Mouse (Mus musculus) liver, embryonic 16.5 days (tissue): Measurements from ENCODE around the gene 4932414N04Rik. TPM values are rescaled to one million over a fixed set of nuclear protein-coding genes. Genes with fewer than 3 reads are reported as not detected.
A peak's percentile ranks its signal among the peaks of the same experiment; 100 is the strongest.
"Not testable (repeated sequence)": the region's sequence is repeated elsewhere in the genome, so short reads cannot be mapped to it uniquely, and the experiment has no call there.

ENCODE experiments used
- ATAC-seq: fragments of 200-750 bp; cut with Nextera tagmentation; 2 replicates; pipeline ENCODE4 v1.8.0; 2017; ENCODE audit warnings: low read depth, mild to moderate bottlenecking, moderate number of reproducible peaks, moderate library complexity
- H3K27ac ChIP-seq: fragments of 300-500 bp; sonication (generic); 2 replicates; pipeline ENCODE4 v1.5.1; 2014; ENCODE audit warnings: mild to moderate bottlenecking, low read length
- H3K27me3 ChIP-seq: fragments of 300-500 bp; sonication (generic); 2 replicates; pipeline ENCODE4 v1.6.1; 2014; ENCODE audit warnings: low read depth, low read length, mixed read lengths; ENCODE audit not compliant: control insufficient read depth, insufficient read depth
- H3K36me3 ChIP-seq: fragments of 300-500 bp; sonication (generic); 2 replicates; pipeline ENCODE4 v1.6.1; 2014; ENCODE audit warnings: mild to moderate bottlenecking; ENCODE audit not compliant: control insufficient read depth, insufficient read depth
- H3K4me1 ChIP-seq: fragments of 300-500 bp; sonication (generic); 2 replicates; pipeline ENCODE4 v1.6.1; 2014; ENCODE audit warnings: low read depth, low read length, mixed read lengths; ENCODE audit not compliant: control insufficient read depth
- H3K4me2 ChIP-seq: fragments of 300-500 bp; sonication (generic); 2 replicates; pipeline ENCODE4 v1.6.1; 2014; ENCODE audit warnings: low read depth, low read length, mixed read lengths
- H3K4me3 ChIP-seq: fragments of 300-500 bp; sonication (generic); 2 replicates; pipeline ENCODE4 v1.5.1; 2014; ENCODE audit warnings: low read depth, mild to moderate bottlenecking, low read length
- H3K9ac ChIP-seq: fragments of 300-500 bp; sonication (generic); 2 replicates; pipeline ENCODE4 v1.6.1; 2014; ENCODE audit warnings: low read depth, low read length
- H3K9me3 ChIP-seq: fragments of 300-500 bp; sonication (generic); replicated peaks from 2 replicates; pipeline ENCODE4 v1.6.1; 2016; ENCODE audit warnings: low read length; ENCODE audit not compliant: control insufficient read depth
- WGBS: fragments of 180-500 bp; shearing (Covaris S2); extraction: QIAGEN DNeasy Blood & Tissue Kit; methylation state at CpG from one replicate; pipeline ENCODE4 v1.1.7; 2014; ENCODE audit not compliant: insufficient replicate concordance; 5-methylcytosine and 5-hydroxymethylcytosine counted together
- polyA plus RNA-seq: library from polyadenylated mRNA; unstranded; fragments of >200 nt; fragmentation: Nextera tagmentation; extraction: Ambion mirVana; gene quantifications from 2 replicates; pipeline ENCODE4 v1.2.1, GENCODE M21; 2015

4932414N04Rik gene
- polyA plus RNA-seq, 1 experiment from 2014 or later: not detected

GRCm38 (mm10) chr2:68782268-68783132 is 126.2 kb downstream of the 4932414N04Rik start:
- H3K4me1 ChIP-seq: no peaks in the 10 kb centered on the region
- no peak overlapping the region for H3K9ac ChIP-seq
- H3K36me3 ChIP-seq: no peaks in the 10 kb centered on the region
- H3K4me2 ChIP-seq: peak overlapping the region; percentile 26
- no peaks in the 10 kb centered on the region for H3K9me3 ChIP-seq
- H3K27ac ChIP-seq: no peak overlapping the region
- peak; percentile 35 for ATAC-seq
- H3K27me3 ChIP-seq: no peaks in the 10 kb centered on the region
- 16% methylated on average over 16 of the region's 16 CpGs for WGBS
- H3K4me3 ChIP-seq: peak overlapping the region; percentile 23

GRCm38 (mm10) chr2:68783664-68784063 is 127.4 kb downstream of the 4932414N04Rik start:
- not testable (repeated sequence) for H3K9ac ChIP-seq, H3K4me1 ChIP-seq, ATAC-seq, H3K27me3 ChIP-seq, H3K36me3 ChIP-seq, H3K27ac ChIP-seq, H3K4me3 ChIP-seq, H3K4me2 ChIP-seq, H3K9me3 ChIP-seq
- WGBS: 74% methylated on average over 8 of the region's 8 CpGs

DNA sequence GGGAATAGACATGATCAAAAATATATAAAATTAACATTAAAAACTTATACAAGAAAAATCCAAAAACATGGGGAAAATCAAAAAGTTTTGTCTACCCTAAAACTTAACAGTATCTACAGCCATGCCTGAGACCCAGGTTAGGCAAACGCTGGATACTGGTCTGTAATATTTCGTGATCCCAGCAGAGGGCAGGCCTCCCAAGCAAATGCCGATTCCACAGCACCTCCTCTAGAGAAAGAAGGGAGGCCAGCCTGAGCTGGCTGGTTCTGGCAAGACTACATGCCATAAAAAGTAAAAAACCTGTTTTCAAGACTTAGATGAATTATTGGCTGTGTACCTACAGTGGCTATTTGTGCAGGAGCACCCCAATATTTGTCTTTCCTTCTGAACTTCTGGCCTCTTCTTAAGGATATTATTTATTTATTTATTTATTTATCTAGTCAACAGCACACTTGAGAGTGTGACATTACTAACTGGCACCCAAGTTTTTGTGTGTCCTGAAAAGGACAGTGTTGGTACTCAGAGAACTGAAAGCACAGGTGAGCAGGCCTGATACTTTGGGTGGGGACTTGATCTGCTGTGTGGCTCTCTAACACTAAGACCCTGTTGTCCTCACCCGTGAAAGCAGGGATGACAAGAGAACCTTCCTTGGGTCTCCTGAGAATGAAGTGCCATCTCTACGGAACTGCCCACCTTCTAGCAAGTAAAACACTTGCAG is 128.6 kb downstream of the 4932414N04Rik start:
- 25% methylated on average over 5 of the region's 5 CpGs for WGBS
- 0 out of 2 replicates have a peak, but pooled peaks have one; percentile 47 for ATAC-seq
- H3K4me3 ChIP-seq: no peak overlapping the region
- no peak overlapping the region for H3K27ac ChIP-seq
- no peaks in the 10 kb centered on the region for H3K36me3 ChIP-seq
- no peaks in the 10 kb centered on the region for H3K27me3 ChIP-seq
- H3K4me1 ChIP-seq: no peaks in the 10 kb centered on the region
- H3K4me2 ChIP-seq: no peak overlapping the region
- no peak overlapping the region for H3K9ac ChIP-seq
- H3K9me3 ChIP-seq: no peaks in the 10 kb centered on the region

DNA sequence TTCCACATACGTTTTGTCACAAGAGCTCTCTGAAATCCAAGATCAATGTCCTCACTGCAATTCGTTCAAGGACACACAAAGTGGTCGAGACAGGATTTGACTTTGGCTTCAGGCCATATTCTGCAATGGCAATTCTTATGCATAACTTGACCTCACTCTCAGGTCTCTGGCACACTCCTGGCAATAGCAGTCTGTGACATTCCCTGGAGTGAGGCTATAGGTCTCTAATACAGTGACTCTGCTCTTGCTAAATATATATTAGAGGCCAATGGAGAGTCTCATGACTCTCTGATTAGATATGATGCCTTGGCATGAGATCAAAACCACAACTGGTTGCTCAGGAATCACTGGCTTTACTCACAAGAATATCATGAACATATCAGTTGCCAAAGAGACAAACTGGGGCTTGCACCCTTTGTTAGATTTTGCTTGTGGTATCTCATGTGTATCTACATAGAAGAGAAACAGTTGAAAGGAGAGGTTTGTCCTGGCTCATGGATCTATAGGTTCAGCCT is 130.9 kb downstream of the 4932414N04Rik start:
- no peak overlapping the region for H3K27ac ChIP-seq
- H3K4me1 ChIP-seq: no peaks in the 10 kb centered on the region
- H3K36me3 ChIP-seq: no peaks in the 10 kb centered on the region
- no peak for ATAC-seq
- H3K4me2 ChIP-seq: no peak overlapping the region
- H3K9me3 ChIP-seq: no peaks in the 10 kb centered on the region
- H3K4me3 ChIP-seq: no peak overlapping the region
- no peaks in the 10 kb centered on the region for H3K27me3 ChIP-seq
- H3K9ac ChIP-seq: no peak overlapping the region
- 49% methylated on average over 3 of the region's 3 CpGs for WGBS

- no peak overlapping the region for H3K4me2 ChIP-seq
- no peak overlapping the region for H3K4me3 ChIP-seq
- 19% methylated on average over 5 of the region's 5 CpGs for WGBS
- no peaks in the 10 kb centered on the region for H3K27me3 ChIP-seq
- no peak overlapping the region for H3K9ac ChIP-seq
- no peaks in the 10 kb centered on the region for H3K9me3 ChIP-seq
- no peak for ATAC-seq
- H3K27ac ChIP-seq: no peak overlapping the region
- H3K36me3 ChIP-seq: no peaks in the 10 kb centered on the region
- no peaks in the 10 kb centered on the region; the same call in 1 of the 2 replicates for H3K4me1 ChIP-seq
These were observed 136.0 kb downstream of the 4932414N04Rik start for GRCm38 (mm10) chr2:68792296-68792695.

- H3K4me2 ChIP-seq: no peak overlapping the region
- no peaks in the 10 kb centered on the region; the same call in 1 of the 2 replicates for H3K4me1 ChIP-seq
- 21% methylated on average over 1 of the region's 1 CpGs for WGBS
- no peak overlapping the region for H3K9ac ChIP-seq
- H3K4me3 ChIP-seq: no peak overlapping the region
- no peaks in the 10 kb centered on the region for H3K9me3 ChIP-seq
- no peaks in the 10 kb centered on the region for H3K27me3 ChIP-seq
- no peak for ATAC-seq
- no peak overlapping the region for H3K27ac ChIP-seq
- no peaks in the 10 kb centered on the region for H3K36me3 ChIP-seq
These were observed 137.2 kb downstream of the 4932414N04Rik start for GRCm38 (mm10) chr2:68793472-68793871.

DNA sequence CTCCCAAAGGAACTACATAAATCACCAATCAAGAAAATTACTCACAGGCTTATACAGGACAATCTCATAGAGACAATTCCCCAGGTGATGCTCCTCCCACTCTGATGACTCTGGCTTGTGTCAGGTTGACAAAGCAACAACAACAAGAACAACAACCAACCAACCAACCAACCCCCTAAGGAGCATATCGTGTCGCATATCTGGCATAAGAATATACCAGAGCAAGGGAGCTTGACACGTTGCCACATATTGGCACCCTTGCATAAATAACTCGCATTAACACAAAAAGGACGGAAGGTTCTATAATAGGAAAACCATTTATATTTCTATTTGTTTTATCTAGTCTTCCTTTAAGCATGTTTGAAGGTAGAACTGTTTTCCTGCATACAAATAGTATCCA is 137.9 kb downstream of the 4932414N04Rik start:
- Histone ChIP-seq H3K9me3 (no peaks in the 10 kb centered on the region), H3K4me2 (no peak overlapping the region), H3K4me1 (no peaks in the 10 kb centered on the region; the same call in 1 of the 2 replicates), H3K27me3 (no peaks in the 10 kb centered on the region), H3K4me3 (no peak overlapping the region), H3K36me3 (no peaks in the 10 kb centered on the region), H3K27ac (no peak overlapping the region), H3K9ac (no peak overlapping the region)
- WGBS: 70% methylated on average over 5 of the region's 5 CpGs
- no peak for ATAC-seq

GRCm38 (mm10) chr2:68794616-68795015 is 138.3 kb downstream of the 4932414N04Rik start:
- Histone ChIP-seq H3K27me3 (no peaks in the 10 kb centered on the region), H3K4me1 (no peaks in the 10 kb centered on the region; the same call in 1 of the 2 replicates), H3K9me3 (no peaks in the 10 kb centered on the region), H3K27ac (no peak overlapping the region), H3K4me3 (no peak overlapping the region), H3K9ac (no peak overlapping the region), H3K36me3 (no peaks in the 10 kb centered on the region), H3K4me2 (no peak overlapping the region)
- ATAC-seq: no peak
- WGBS: 61% methylated on average over 9 of the region's 9 CpGs
